Mouse (Mus musculus) erythroblast, embryonic 14.5 days (primary cell): ENCODE measurements around the gene Dhx32. TPM values are rescaled to one million over a fixed set of nuclear protein-coding genes. Genes with fewer than 3 reads are reported as not detected.

ENCODE experiments used
- H3K27me3 ChIP-seq: 2 replicates; pipeline ENCODE4 v1.6.1; 2012; ENCODE audit warnings: inconsistent platforms; ENCODE audit not compliant: control insufficient read depth
- H3K36me3 ChIP-seq: 2 replicates; pipeline ENCODE4 v1.6.1; 2012; ENCODE audit warnings: mild to moderate bottlenecking, inconsistent platforms; ENCODE audit not compliant: control insufficient read depth
- H3K4me1 ChIP-seq: 2 replicates; pipeline ENCODE4 v1.6.1; 2012; ENCODE audit warnings: inconsistent platforms; ENCODE audit not compliant: control insufficient read depth
- H3K4me3 ChIP-seq: replicated peaks from 2 replicates; pipeline ENCODE3; 2012; ENCODE audit warnings: moderate library complexity, mild to moderate bottlenecking, inconsistent platforms
- H3K9me3 ChIP-seq: 2 replicates; pipeline ENCODE4 v1.6.1; 2012; ENCODE audit warnings: low read length, inconsistent platforms, mixed read lengths; ENCODE audit not compliant: control insufficient read depth
- GATA1 ChIP-seq: IDR thresholded peaks from 2 replicates; pipeline ENCODE4 v1.6.1; 2012; ENCODE audit warnings: low read length, inconsistent platforms, mixed read lengths
- TAL1 ChIP-seq: IDR thresholded peaks from 3 replicates; pipeline ENCODE4 v1.6.1; 2012; ENCODE audit warnings: low read length, inconsistent platforms, mixed read lengths
- polyA plus RNA-seq: library from polyadenylated mRNA; stranded (reverse); fragments of >175 nt; gene quantifications from 2 replicates; pipeline ENCODE4 v1.2.3, GENCODE M21; 2012

Gene Dhx32
- polyA plus RNA-seq, 1 experiment: 1.1 TPM

- no peak for TF ChIP-seq GATA1
- TF ChIP-seq TAL1: no peak
- Histone ChIP-seq H3K27me3 (no peaks in the 10 kb centered on the region), H3K4me3 (no peak overlapping the region), H3K9me3 (no peaks in the 10 kb centered on the region), H3K36me3 (no peaks in the 10 kb centered on the region), H3K4me1 (no peaks in the 10 kb centered on the region)
Measured at GRCm38 (mm10) chr7:133794720-133795119, 12.2 kb upstream of the Dhx32 start.

DNA sequence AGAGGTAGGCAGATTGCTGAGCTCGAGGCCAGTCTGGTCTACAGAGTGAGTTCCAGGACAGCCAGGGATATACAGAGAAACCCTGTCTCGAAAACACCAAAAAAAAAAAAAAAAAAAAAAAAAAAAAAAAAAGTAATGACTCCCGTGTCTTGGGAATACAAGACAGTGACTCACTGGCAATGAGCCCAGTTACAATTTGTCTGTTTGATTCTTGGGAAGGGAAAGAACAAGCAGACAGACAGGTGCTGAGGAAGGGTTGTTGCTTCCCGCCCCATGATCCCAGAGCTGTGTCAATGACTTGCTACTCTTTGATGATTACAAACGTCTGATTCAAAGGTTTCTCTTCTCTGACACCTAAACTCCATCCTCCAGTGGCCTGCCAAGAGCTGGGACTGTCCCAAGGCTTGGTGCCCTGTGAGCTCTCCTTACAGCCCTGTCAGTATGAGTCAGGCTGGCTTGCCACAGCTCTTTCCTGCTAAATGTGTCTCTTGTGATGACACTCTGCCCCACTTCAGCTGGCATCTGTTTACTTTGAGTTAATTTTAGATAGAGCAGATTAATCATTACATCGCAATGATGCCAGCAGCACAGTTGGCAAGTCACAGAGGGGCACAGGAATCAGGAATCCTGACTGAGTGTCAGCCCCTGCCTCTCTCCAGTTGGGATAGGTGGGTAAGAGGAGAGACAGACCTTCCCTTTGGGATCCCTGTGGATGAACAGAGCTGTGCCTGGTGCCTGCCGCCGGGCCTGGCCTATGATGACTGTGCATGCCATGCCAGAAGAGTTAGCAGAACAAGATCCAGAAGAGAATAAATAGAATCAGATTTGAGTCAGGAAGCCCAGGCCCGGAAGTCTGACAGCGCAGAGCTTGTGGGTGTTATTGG, 11.0 kb upstream of the Dhx32 start:
- Histone ChIP-seq H3K27me3 (no peaks in the 10 kb centered on the region), H3K4me3 (no peak overlapping the region), H3K4me1 (no peaks in the 10 kb centered on the region), H3K36me3 (no peaks in the 10 kb centered on the region), H3K9me3 (peaks cover 4% of the 10 kb centered on the region; the same call in 1 of the 2 replicates)
- TF ChIP-seq GATA1 (no peak), TAL1 (0 out of 3 replicates have a peak, but pooled peaks have one; percentile 21)

DNA sequence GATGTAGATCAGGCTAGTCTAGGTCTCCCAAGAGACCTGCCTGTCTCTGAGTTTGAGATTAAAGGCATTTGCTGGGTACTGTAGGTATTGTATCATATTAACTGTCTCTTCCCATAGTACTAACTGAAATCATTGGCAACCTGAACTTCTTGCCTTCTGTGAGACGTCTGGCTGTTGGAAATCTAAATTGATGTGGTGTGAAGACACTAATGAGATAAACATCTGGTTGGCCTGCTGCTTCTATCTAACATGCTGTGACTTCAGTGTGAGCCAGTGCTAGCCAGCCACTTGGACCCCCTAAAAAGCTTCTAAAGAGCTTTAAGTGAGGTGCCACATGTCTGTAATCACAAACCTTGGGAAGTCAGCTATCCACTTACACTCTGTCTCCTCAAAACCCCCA, 10.2 kb upstream of the Dhx32 start:
- H3K9me3 ChIP-seq: peaks cover 4% of the 10 kb centered on the region; the same call in 1 of the 2 replicates
- no peaks in the 10 kb centered on the region for H3K4me1 ChIP-seq
- TF ChIP-seq TAL1: no peak
- no peak for TF ChIP-seq GATA1
- H3K36me3 ChIP-seq: no peaks in the 10 kb centered on the region
- no peak overlapping the region for H3K4me3 ChIP-seq
- H3K27me3 ChIP-seq: no peaks in the 10 kb centered on the region

DNA sequence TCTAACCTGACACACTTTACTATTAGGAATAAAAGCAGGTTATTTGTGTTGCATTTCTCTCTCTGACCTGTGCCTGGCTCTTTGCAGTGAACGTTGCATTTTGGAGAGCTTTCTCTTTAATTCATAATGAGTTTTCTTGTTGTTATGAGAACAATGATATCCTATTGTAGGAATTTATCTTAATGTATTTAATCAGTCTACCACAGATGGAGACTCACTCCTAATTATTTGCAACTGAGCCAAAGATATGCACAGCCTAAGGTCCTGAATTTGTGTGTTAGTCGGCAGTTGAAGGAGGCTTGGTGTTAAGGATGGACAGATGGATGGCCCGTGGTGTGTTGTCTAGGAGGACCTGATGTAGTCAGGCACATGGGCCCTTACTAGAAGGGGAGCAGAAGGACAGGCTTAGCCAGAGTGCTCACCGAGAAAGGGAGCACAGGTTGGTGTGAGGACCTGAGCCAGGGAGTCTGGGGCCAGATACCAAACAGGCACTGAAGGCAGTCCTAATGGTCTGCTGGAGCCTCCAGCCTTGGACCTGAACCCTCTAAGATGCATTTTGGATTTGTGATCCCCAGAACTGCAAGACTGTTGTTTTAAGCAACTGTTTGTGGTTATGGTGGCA, 8.2 kb upstream of the Dhx32 start:
- Histone ChIP-seq H3K36me3 (no peaks in the 10 kb centered on the region), H3K27me3 (no peaks in the 10 kb centered on the region), H3K4me3 (no peak overlapping the region), H3K4me1 (no peaks in the 10 kb centered on the region), H3K9me3 (peaks cover 11% of the 10 kb centered on the region)
- TF ChIP-seq GATA1 (no peak), TAL1 (no peak)

DNA sequence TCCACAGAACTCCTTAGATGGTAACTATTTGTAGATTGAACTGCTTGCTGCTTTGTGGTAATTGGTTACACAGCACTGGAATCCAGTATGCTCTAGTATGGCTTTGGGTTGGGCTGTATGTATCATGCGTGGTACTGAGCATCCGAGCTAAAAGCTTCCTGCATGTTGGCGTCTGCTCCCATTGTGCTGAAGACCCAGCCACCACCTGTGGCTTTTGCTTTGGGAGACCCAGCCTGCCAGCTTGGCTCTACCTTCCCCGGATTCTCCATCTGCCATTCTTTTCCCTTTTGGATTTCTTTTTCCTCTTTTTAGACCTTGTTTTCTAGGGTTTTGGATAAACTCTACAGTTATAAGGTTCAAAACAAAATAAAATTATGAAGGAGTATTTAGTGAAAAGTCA, 7.6 kb upstream of the Dhx32 start:
- Histone ChIP-seq H3K4me3 (no peak overlapping the region), H3K36me3 (no peaks in the 10 kb centered on the region), H3K9me3 (peaks cover 13% of the 10 kb centered on the region), H3K27me3 (no peaks in the 10 kb centered on the region), H3K4me1 (no peaks in the 10 kb centered on the region)
- TF ChIP-seq TAL1: no peak
- no peak for TF ChIP-seq GATA1

DNA sequence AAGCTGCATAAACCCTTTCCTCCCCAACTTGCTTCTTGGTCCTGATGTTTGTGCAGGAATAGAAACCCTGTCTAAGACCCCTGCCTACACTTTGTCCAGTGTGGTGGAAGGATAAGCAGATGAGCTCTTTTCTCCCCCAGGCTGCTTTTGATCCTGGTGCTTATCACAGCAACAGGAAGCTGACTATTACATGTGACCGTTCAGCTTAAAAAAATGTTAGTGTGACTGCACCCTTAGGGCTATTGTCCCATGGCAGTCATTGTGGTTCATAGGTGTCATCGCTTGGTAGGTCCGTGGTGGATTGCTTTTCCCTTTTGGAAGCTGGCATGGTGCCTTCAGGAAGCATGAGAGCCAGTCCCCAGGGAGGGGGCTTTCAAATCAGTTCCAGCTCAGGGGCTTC, 5.6 kb upstream of the Dhx32 start:
- Histone ChIP-seq H3K4me3 (no peak overlapping the region), H3K9me3 (peaks cover 18% of the 10 kb centered on the region), H3K27me3 (no peaks in the 10 kb centered on the region), H3K36me3 (no peaks in the 10 kb centered on the region), H3K4me1 (peaks cover 3% of the 10 kb centered on the region)
- no peak for TF ChIP-seq GATA1
- no peak for TF ChIP-seq TAL1

- H3K4me3 ChIP-seq: no peak overlapping the region
- no peaks in the 10 kb centered on the region for H3K36me3 ChIP-seq
- TF ChIP-seq TAL1 (no peak), GATA1 (no peak)
- H3K27me3 ChIP-seq: no peaks in the 10 kb centered on the region
- H3K9me3 ChIP-seq: peaks cover 18% of the 10 kb centered on the region
- peaks cover 9% of the 10 kb centered on the region for H3K4me1 ChIP-seq
Measured at GRCm38 (mm10) chr7:133787571-133787970, 5.0 kb upstream of the Dhx32 start.

GRCm38 (mm10) chr7:133781991-133782390, 535 bp downstream of the Dhx32 start:
- H3K9me3 ChIP-seq: peaks cover 14% of the 10 kb centered on the region
- H3K4me3 ChIP-seq: peak overlapping the region; percentile 47
- H3K4me1 ChIP-seq: peaks cover 30% of the 10 kb centered on the region
- no peaks in the 10 kb centered on the region for H3K36me3 ChIP-seq
- H3K27me3 ChIP-seq: no peaks in the 10 kb centered on the region
- TF ChIP-seq TAL1 (no peak), GATA1 (no peak)

- TF ChIP-seq TAL1 (no peak), GATA1 (no peak)
- Histone ChIP-seq H3K36me3 (no peaks in the 10 kb centered on the region), H3K4me3 (peak overlapping the region; percentile 47), H3K4me1 (peaks cover 33% of the 10 kb centered on the region), H3K27me3 (no peaks in the 10 kb centered on the region), H3K9me3 (peaks cover 14% of the 10 kb centered on the region)
Measured at GRCm38 (mm10) chr7:133781583-133781982, 943 bp downstream of the Dhx32 start.
